ENCODE assay signal across 17 mouse cellular contexts in genomic region chr1:90258253-90258887, GRCm38 (mm10). TPM values are rescaled to one million over a fixed set of nuclear protein-coding genes. Genes with fewer than 3 reads are reported as not detected.
DNase-seq lines count a peak whose midpoint lies in the region; ATAC-seq and TF ChIP-seq lines count a peak whose summit lies in the region.
"Had no signal": no experiment of that assay in that cellular context is flagged by ENCODE, and none has a peak within 500 bp of the region (broad histone marks: within the 10 kb centered on the region; RNA-seq: fewer than 3 reads in every experiment).

No protein-coding gene starts in this region.

- no peak overlapping the region for H3K4me3 ChIP-seq in limb, embryonic 14.5 days (replicated peaks; ENCODE audit: low read length)
- no peak overlapping the region for H3K4me3 ChIP-seq in layer of hippocampus, adult 2 months
- H3K4me3 ChIP-seq: embryonic facial prominence, embryonic 12.5 days; midbrain, embryonic 13.5 days had no signal

- 58% methylated on average over 11 of the region's 11 CpGs for WGBS in limb, embryonic 14.5 days

- H3K4me1 ChIP-seq in limb, embryonic 14.5 days (ENCODE audit: control insufficient read depth, insufficient read depth, low read length): peaks cover 8% of the 10 kb centered on the region
- H3K4me1 ChIP-seq: midbrain, embryonic 13.5 days had no signal

- no peaks in the 10 kb centered on the region for H3K36me3 ChIP-seq in limb, embryonic 14.5 days (ENCODE audit: control insufficient read depth, insufficient read depth, low read length)
- H3K36me3 ChIP-seq: embryonic facial prominence, embryonic 12.5 days; midbrain, embryonic 13.5 days had no signal

- H3K27me3 ChIP-seq in limb, embryonic 14.5 days (ENCODE audit: control insufficient read depth, insufficient read depth, low read length): no peaks in the 10 kb centered on the region
- H3K27me3 ChIP-seq: CH12.LX; embryonic facial prominence, embryonic 12.5 days; midbrain, embryonic 13.5 days had no signal

- H3K27ac ChIP-seq in limb, embryonic 14.5 days (replicated peaks; ENCODE audit: low read depth, low read length): no peak overlapping the region; the same call in 1 of the 2 replicates
- no peak overlapping the region for H3K27ac ChIP-seq in layer of hippocampus, adult 2 months
- H3K27ac ChIP-seq: embryonic facial prominence, embryonic 12.5 days; midbrain, embryonic 13.5 days had no signal

- peak; percentile 60; the same call in 1 of the 2 replicates for ATAC-seq in limb, embryonic 14.5 days (ENCODE audit: low FRiP score, low read depth)
- ATAC-seq: forebrain, embryonic 14.5 days; midbrain, embryonic 13.5 days had no signal

- DNase-seq in lung, adult 18-20 months: peak; percentile 26 to 45
- DNase-seq in lung, postnatal 14 days: no peak
- peak; percentile 74 for DNase-seq in adrenal gland, adult 8-10 months
- peak; percentile 26 to 36 for DNase-seq in gastrocnemius, adult 8-10 months (ENCODE audit: low spot score in 2 of 2)
- peak; percentile 63 for DNase-seq in limb, embryonic 14.5 days (ENCODE audit: low spot score)
- DNase-seq in layer of hippocampus, postnatal 14 days (ENCODE audit: low spot score in 2 of 2): no peak
- DNase-seq in layer of hippocampus, adult 2 months (ENCODE audit: low spot score in 2 of 2): no peak
- DNase-seq in left cerebral cortex, postnatal 36 days (ENCODE audit: low spot score in 2 of 2): no peak
- DNase-seq: cerebellum, adult 9-11 months; liver; lung, postnatal 10 days; thymus, adult 2 months had no signal

- no peak for TF ChIP-seq CTCF in layer of hippocampus, adult 2 months (conservative IDR thresholded peaks at IDR 0.05)

- no peak overlapping the region for H3K4me2 ChIP-seq in limb, embryonic 14.5 days (replicated peaks; ENCODE audit: low read depth, low read length, severe bottlenecking)
- H3K4me2 ChIP-seq: embryonic facial prominence, embryonic 12.5 days; midbrain, embryonic 13.5 days had no signal

- no peak overlapping the region for H3K9ac ChIP-seq in limb, embryonic 14.5 days (ENCODE audit: low read depth, low read length, severe bottlenecking)
- H3K9ac ChIP-seq: embryonic facial prominence, embryonic 12.5 days; midbrain, embryonic 13.5 days had no signal

- intact Hi-C loops in left cerebral cortex, postnatal 36 days (cut with DNase I): no loop called here

- no peaks in the 10 kb centered on the region for H3K9me3 ChIP-seq in limb, embryonic 14.5 days (ENCODE audit: control insufficient read depth, low read length)
- H3K9me3 ChIP-seq: embryonic facial prominence, embryonic 12.5 days; midbrain, embryonic 13.5 days had no signal

- TF ChIP-seq POLR2A in limb, embryonic 14.5 days (IDR thresholded peaks at IDR 0.05; ENCODE audit: borderline replicate concordance, extremely low read depth, insufficient read depth, insufficient read length): no peak

RNA-seq across cellular contexts. Expression of gene Ackr3, which starts 54.6 kb away (rescaled TPM):
- 10 to 100 TPM; 20.0 to 86.1 (median 59.0) TPM for total RNA-seq in adrenal gland, adult 8-10 months (2022)
- 10 to 100 TPM in 2 of 4 experiments, 1 to 10 TPM in 2; 7.3 to 13.2 (median 10.2) TPM for total RNA-seq in gastrocnemius, adult 8-10 months (2022)
- 93.8 and 129 TPM in 2 replicates for polyA plus RNA-seq in limb, embryonic 14.5 days (2012; rRNA removed)
- polyA plus RNA-seq in limb, embryonic 14.5 days (2014; fragmentation: Nextera tagmentation; extraction: Ambion mirVana): 49.7 and 54.9 TPM in 2 replicates
- total RNA-seq in layer of hippocampus, postnatal 14 days (2021): 10 to 100 TPM; 10.9 to 14.5 TPM
- 10 to 100 TPM; 13.7 to 17.8 TPM for total RNA-seq in layer of hippocampus, adult 2 months (2021)
- total RNA-seq in left cerebral cortex, postnatal 36 days (2021): 1 to 10 TPM; 6.3 to 7.7 TPM
- total RNA-seq: granulocyte monocyte progenitor cell, adult 5-6 weeks had no signal

Comparison
In these comparisons a context has a peak if more than half of its experiments do, and no peak if none do; other contexts are left out.
1. DNase-seq: peak in lung, adult 18-20 months (2 of 2), adrenal gland, adult 8-10 months (single experiment), gastrocnemius, adult 8-10 months (2 of 2) and limb, embryonic 14.5 days (single experiment); none in lung, postnatal 14 days (single experiment), layer of hippocampus, postnatal 14 days (0 of 2), layer of hippocampus, adult 2 months (0 of 2) and left cerebral cortex, postnatal 36 days (0 of 2).